Mouse (Mus musculus) forebrain, embryonic 14.5 days (tissue): ENCODE results near the gene Pola1. TPM values are rescaled to one million over a fixed set of nuclear protein-coding genes. Genes with fewer than 3 reads are reported as not detected.

Source experiments
- ATAC-seq: fragments of 200-750 bp; cut with Nextera tagmentation; 2 replicates; pipeline ENCODE4 v1.8.0; 2017; ENCODE audit warnings: mild to moderate bottlenecking, moderate library complexity
- DNase-seq: peaks from one replicate; pipeline ENCODE4 v3.0.0-alpha.2; 2015; ENCODE audit warnings: low spot score
- H3K27ac ChIP-seq: fragments of 300-500 bp; sonication (generic); 2 replicates; pipeline ENCODE4 v1.5.1; 2014; ENCODE audit warnings: low read depth, mild to moderate bottlenecking, control low read depth, low read length, moderate library complexity
- H3K27me3 ChIP-seq: fragments of 300-500 bp; sonication (generic); replicated peaks from 2 replicates; pipeline ENCODE4 v1.6.1; 2014; ENCODE audit warnings: low read length, control low read depth, mixed read lengths; ENCODE audit not compliant: control insufficient read depth, insufficient read depth
- H3K36me3 ChIP-seq: fragments of 300-500 bp; sonication (generic); 2 replicates; pipeline ENCODE4 v1.6.1; 2014; ENCODE audit warnings: low read length, control low read depth; ENCODE audit not compliant: control insufficient read depth, insufficient read depth
- H3K4me1 ChIP-seq: fragments of 300-500 bp; sonication (generic); 2 replicates; pipeline ENCODE4 v1.6.1; 2014; ENCODE audit warnings: antibody characterized with exemption, low read length, control low read depth; ENCODE audit not compliant: control insufficient read depth, insufficient read depth
- H3K4me2 ChIP-seq: fragments of 300-500 bp; sonication (generic); 2 replicates; pipeline ENCODE4 v1.6.1; 2014; ENCODE audit warnings: mild to moderate bottlenecking, control low read depth, low read length
- H3K4me3 ChIP-seq: fragments of 300-500 bp; sonication (generic); 2 replicates; pipeline ENCODE4 v1.5.1; 2014; ENCODE audit warnings: low read depth, low read length, control low read depth
- H3K9ac ChIP-seq: fragments of 300-500 bp; sonication (generic); 2 replicates; pipeline ENCODE4 v1.6.1; 2014; ENCODE audit warnings: mild to moderate bottlenecking, low read length, control low read depth, moderate library complexity
- H3K9me3 ChIP-seq: fragments of 300-500 bp; sonication (generic); replicated peaks from 2 replicates; pipeline ENCODE4 v1.6.1; 2016; ENCODE audit warnings: low read length, control low read depth, mixed read lengths; ENCODE audit not compliant: control insufficient read depth
- WGBS: fragments of 180-500 bp; shearing (Covaris S2); extraction: QIAGEN DNeasy Blood & Tissue Kit; methylation state at CpG from one replicate; pipeline ENCODE4 v1.1.7; 2014; 5-methylcytosine and 5-hydroxymethylcytosine counted together
- polyA plus RNA-seq: library from polyadenylated mRNA; unstranded; fragments of >200 nt; fragmentation: Nextera tagmentation; extraction: Ambion mirVana; gene quantifications from 2 replicates; pipeline ENCODE4 v1.2.1, GENCODE M21; 2014

The Pola1 gene
- polyA plus RNA-seq, 1 experiment from 2014 or later: 8.1 TPM

GRCm38 (mm10) chrX:93377285-93377972, 254.5 kb downstream of the Pola1 start:
- whole genome bisulfite sequencing: 50% methylated on average over 9 of the region's 9 CpGs

DNA sequence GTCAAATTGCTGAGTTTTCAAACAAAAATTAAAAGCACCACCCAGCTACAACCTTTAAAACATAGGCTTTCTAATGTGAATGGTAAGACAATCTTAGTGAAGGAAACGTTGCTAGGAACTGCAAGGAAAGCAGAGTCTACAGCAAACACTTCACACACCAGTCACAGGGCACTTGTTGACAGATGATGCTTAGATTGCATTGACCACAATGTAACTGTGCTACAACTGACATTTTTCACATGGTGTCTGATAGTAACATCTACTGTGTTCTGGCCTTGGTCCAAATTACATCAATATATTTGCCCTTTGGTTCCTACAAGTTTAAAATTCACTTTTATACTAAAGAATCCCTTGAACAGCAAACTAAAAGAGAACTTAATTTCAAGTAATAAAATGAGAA, 258.5 kb downstream of the Pola1 start:
- no peak overlapping the region for H3K4me3 ChIP-seq
- no peak overlapping the region for H3K4me2 ChIP-seq
- no peak for ATAC-seq
- H3K9me3 ChIP-seq: no peaks in the 10 kb centered on the region
- H3K36me3 ChIP-seq: no peaks in the 10 kb centered on the region
- no peaks in the 10 kb centered on the region for H3K4me1 ChIP-seq
- H3K9ac ChIP-seq: no peak overlapping the region
- no peaks in the 10 kb centered on the region for H3K27me3 ChIP-seq
- no peak for DNase-seq
- WGBS: 67% methylated on average over 1 of the region's 1 CpGs
- H3K27ac ChIP-seq: no peak overlapping the region

More at GRCm38 (mm10) chrX:93377285-93377972, 254.5 kb downstream of the Pola1 start:
- no peak overlapping the region for H3K4me2 ChIP-seq
- no peak overlapping the region for H3K27ac ChIP-seq
- H3K4me1 ChIP-seq: no peaks in the 10 kb centered on the region
- no peaks in the 10 kb centered on the region for H3K36me3 ChIP-seq
- no peak overlapping the region for H3K4me3 ChIP-seq
- ATAC-seq (peak; percentile 87), DNase-seq (peak; percentile 66)
- no peaks in the 10 kb centered on the region for H3K9me3 ChIP-seq
- H3K27me3 ChIP-seq: no peaks in the 10 kb centered on the region
- no peak overlapping the region for H3K9ac ChIP-seq

- no peaks in the 10 kb centered on the region for H3K36me3 ChIP-seq
- no peak overlapping the region for H3K4me3 ChIP-seq
- no peaks in the 10 kb centered on the region for H3K27me3 ChIP-seq
- ATAC-seq: peak; percentile 46; the same call in 1 of the 2 replicates
- 50% methylated on average over 1 of the region's 1 CpGs for WGBS
- no peaks in the 10 kb centered on the region for H3K9me3 ChIP-seq
- H3K4me1 ChIP-seq: no peaks in the 10 kb centered on the region
- DNase-seq: peak; percentile 61
- no peak overlapping the region for H3K27ac ChIP-seq
- H3K4me2 ChIP-seq: no peak overlapping the region
- H3K9ac ChIP-seq: no peak overlapping the region
Observed at GRCm38 (mm10) chrX:93369708-93370107, 262.2 kb downstream of the Pola1 start.

- H3K27ac ChIP-seq: no peak overlapping the region
- H3K4me3 ChIP-seq: no peak overlapping the region
- H3K9ac ChIP-seq: no peak overlapping the region
- no peaks in the 10 kb centered on the region for H3K9me3 ChIP-seq
- H3K36me3 ChIP-seq: no peaks in the 10 kb centered on the region
- no peaks in the 10 kb centered on the region for H3K27me3 ChIP-seq
- no peak overlapping the region for H3K4me2 ChIP-seq
- 81% methylated on average over 3 of the region's 3 CpGs for WGBS
- DNase-seq: no peak
- no peaks in the 10 kb centered on the region for H3K4me1 ChIP-seq
- ATAC-seq: no peak
Observed at GRCm38 (mm10) chrX:93368211-93368610, 263.7 kb downstream of the Pola1 start.

DNA sequence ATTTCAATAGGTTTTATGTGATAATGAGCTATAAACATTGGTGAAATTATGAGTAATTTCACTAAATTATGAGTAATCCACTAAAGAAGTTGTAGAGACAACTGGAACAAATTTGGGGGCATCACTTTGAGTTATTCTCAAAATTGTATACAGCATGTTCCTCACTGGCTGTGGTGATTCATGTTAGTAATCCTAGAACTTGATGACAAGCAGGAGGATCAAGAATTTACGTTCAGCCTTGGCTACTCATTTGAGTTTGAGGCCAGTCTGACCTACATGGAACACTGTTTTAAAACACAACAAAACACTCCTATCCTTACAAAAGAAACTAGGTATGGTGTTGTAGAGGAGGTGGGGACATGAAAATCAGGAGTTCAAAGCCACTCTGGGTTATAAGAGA, 310.6 kb downstream of the Pola1 start:
- ATAC-seq: no peak
- H3K4me3 ChIP-seq: no peak overlapping the region
- H3K9me3 ChIP-seq: no peaks in the 10 kb centered on the region
- H3K27me3 ChIP-seq: no peaks in the 10 kb centered on the region
- no peak overlapping the region for H3K27ac ChIP-seq
- H3K36me3 ChIP-seq: no peaks in the 10 kb centered on the region
- no peaks in the 10 kb centered on the region; the same call in 1 of the 2 replicates for H3K4me1 ChIP-seq
- no peak overlapping the region for H3K9ac ChIP-seq
- no peak for DNase-seq
- no peak overlapping the region for H3K4me2 ChIP-seq
- 82% methylated on average over 1 of the region's 1 CpGs for WGBS

DNA sequence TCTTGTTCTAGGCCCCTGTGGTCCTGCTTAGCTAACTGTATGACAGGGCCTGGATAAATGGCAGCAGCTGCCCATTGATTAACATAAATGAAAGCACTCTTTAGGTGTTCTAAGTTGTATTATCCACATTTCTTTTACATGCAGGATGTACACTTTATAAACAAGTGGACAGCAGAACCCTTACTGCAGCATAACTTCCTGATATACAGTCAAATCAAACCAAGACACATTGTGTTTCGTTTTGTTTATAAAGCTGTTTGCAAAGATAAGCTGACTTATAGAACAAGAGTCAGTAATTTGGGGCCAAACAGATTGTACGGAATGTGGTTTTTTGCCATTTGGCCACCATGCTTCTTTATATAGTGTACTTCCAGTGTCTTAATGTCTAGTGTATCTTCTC, 312.0 kb downstream of the Pola1 start:
- Histone ChIP-seq H3K4me1 (no peaks in the 10 kb centered on the region; the same call in 1 of the 2 replicates), H3K9me3 (no peaks in the 10 kb centered on the region), H3K27me3 (no peaks in the 10 kb centered on the region), H3K27ac (no peak overlapping the region), H3K36me3 (no peaks in the 10 kb centered on the region), H3K4me3 (no peak overlapping the region), H3K4me2 (no peak overlapping the region), H3K9ac (no peak overlapping the region)
- DNase-seq (no peak), ATAC-seq (no peak)
- WGBS: 80% methylated on average over 2 of the region's 2 CpGs

DNA sequence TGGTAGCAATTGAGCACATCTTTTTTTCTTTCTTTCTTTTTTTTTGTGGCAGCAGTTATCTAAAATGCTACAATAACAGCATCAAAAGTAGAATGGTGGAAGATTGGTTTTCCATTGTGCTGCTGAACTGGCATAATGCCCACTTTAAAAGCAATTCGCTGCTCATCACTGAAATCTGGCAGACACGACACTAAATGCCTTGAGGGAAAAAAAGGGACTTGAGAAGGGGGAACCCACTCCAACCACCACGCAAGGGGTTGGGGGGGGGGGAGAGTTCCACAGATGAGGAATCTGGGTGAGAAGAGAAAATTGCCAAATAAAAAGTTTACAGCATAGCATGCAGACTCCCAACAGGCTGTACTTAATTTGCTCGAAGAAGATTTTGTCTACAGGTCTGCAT, 314.4 kb downstream of the Pola1 start:
- no peaks in the 10 kb centered on the region for H3K27me3 ChIP-seq
- H3K4me3 ChIP-seq: no peak overlapping the region
- no peak overlapping the region for H3K27ac ChIP-seq
- no peak overlapping the region for H3K4me2 ChIP-seq
- 43% methylated on average over 4 of the region's 4 CpGs for WGBS
- DNase-seq (peak; percentile 56), ATAC-seq (peak; percentile 40; the same call in 1 of the 2 replicates)
- H3K36me3 ChIP-seq: no peaks in the 10 kb centered on the region
- no peaks in the 10 kb centered on the region; the same call in 1 of the 2 replicates for H3K4me1 ChIP-seq
- no peak overlapping the region for H3K9ac ChIP-seq
- no peaks in the 10 kb centered on the region for H3K9me3 ChIP-seq

GRCm38 (mm10) chrX:93305780-93306179, 326.2 kb downstream of the Pola1 start:
- H3K27me3 ChIP-seq: no peaks in the 10 kb centered on the region
- H3K9ac ChIP-seq: no peak overlapping the region
- H3K4me3 ChIP-seq: no peak overlapping the region
- no peak overlapping the region for H3K4me2 ChIP-seq
- no peaks in the 10 kb centered on the region for H3K9me3 ChIP-seq
- H3K36me3 ChIP-seq: no peaks in the 10 kb centered on the region
- 90% methylated on average over 7 of the region's 7 CpGs for WGBS
- DNase-seq (no peak), ATAC-seq (no peak)
- H3K4me1 ChIP-seq: 0 out of 2 replicates have a peak, but pooled peaks cover 5% of the 10 kb centered on the region
- H3K27ac ChIP-seq: no peak overlapping the region

- peak; percentile 79 for DNase-seq
- WGBS: 15% methylated on average over 7 of the region's 7 CpGs
- Histone ChIP-seq H3K27me3 (no peaks in the 10 kb centered on the region), H3K9me3 (no peaks in the 10 kb centered on the region), H3K4me3 (no peak overlapping the region), H3K4me2 (no peak overlapping the region; the same call in 1 of the 2 replicates), H3K27ac (peak overlapping the region; percentile 52; the same call in 1 of the 2 replicates), H3K4me1 (0 out of 2 replicates have a peak, but pooled peaks cover 2% of the 10 kb centered on the region), H3K36me3 (0 out of 2 replicates have a peak, but pooled peaks cover 5% of the 10 kb centered on the region), H3K9ac (no peak overlapping the region)
- peak; percentile 67 for ATAC-seq
Observed at GRCm38 (mm10) chrX:93301798-93302197, 330.2 kb downstream of the Pola1 start.
